Mouse (Mus musculus): ENCODE results near the gene Galp.
"Not testable (repeated sequence)": the region's sequence is repeated elsewhere in the genome, so short reads cannot be mapped to it uniquely, and the experiment has no call there.

Galp gene

GRCm38 (mm10) chr7:6174365-6174987 lies 22.4 kb upstream of the Galp start:
- DNase-seq (ENCODE audit: low spot score in 2 of 2) = not testable (repeated sequence)

- no peak for DNase-seq (ENCODE audit: low spot score in 2 of 2)
Measured at GRCm38 (mm10) chr7:6179013-6179412, 17.9 kb upstream of the Galp start.

- DNase-seq (ENCODE audit: low spot score in 2 of 2) = no peak
Measured at GRCm38 (mm10) chr7:6182882-6183281, 14.0 kb upstream of the Galp start.

- no peak for DNase-seq (ENCODE audit: low spot score in 2 of 2)
Measured at GRCm38 (mm10) chr7:6183802-6184201, 13.1 kb upstream of the Galp start.

- no peak for DNase-seq (ENCODE audit: low spot score in 2 of 2)
Measured at GRCm38 (mm10) chr7:6184521-6184920, 12.4 kb upstream of the Galp start.

- no peak for DNase-seq (ENCODE audit: low spot score in 2 of 2)
Measured at GRCm38 (mm10) chr7:6185391-6185790, 11.5 kb upstream of the Galp start.

- no peak for DNase-seq (ENCODE audit: low spot score in 2 of 2)
Measured at GRCm38 (mm10) chr7:6186176-6186575, 10.7 kb upstream of the Galp start.

GRCm38 (mm10) chr7:6186756-6187155 lies 10.1 kb upstream of the Galp start:
- DNase-seq (ENCODE audit: low spot score in 2 of 2) = no peak

- DNase-seq (ENCODE audit: low spot score in 2 of 2) = no peak
Measured at GRCm38 (mm10) chr7:6189542-6189941, 7.3 kb upstream of the Galp start.

- DNase-seq (ENCODE audit: low spot score in 2 of 2) = peak; percentile 9 to 60
Measured at GRCm38 (mm10) chr7:6191376-6191775, 5.5 kb upstream of the Galp start.

GRCm38 (mm10) chr7:6194129-6194528 lies 2.8 kb upstream of the Galp start:
- DNase-seq (ENCODE audit: low spot score in 2 of 2) = peak in 1 of 2 experiments; percentile 10

GRCm38 (mm10) chr7:6195777-6196176 lies 1.1 kb upstream of the Galp start:
- DNase-seq (ENCODE audit: low spot score in 2 of 2) = no peak

GRCm38 (mm10) chr7:6204200-6204599 lies 7.3 kb downstream of the Galp start:
- DNase-seq (ENCODE audit: low spot score in 2 of 2) = no peak

GRCm38 (mm10) chr7:6213144-6213543 lies 16.3 kb downstream of the Galp start:
- DNase-seq (ENCODE audit: low spot score in 2 of 2) = no peak

- not testable (repeated sequence) for DNase-seq (ENCODE audit: low spot score in 2 of 2)
Measured at GRCm38 (mm10) chr7:6214691-6215090, 17.8 kb downstream of the Galp start.

- no peak for DNase-seq (ENCODE audit: low spot score in 2 of 2)
Measured at GRCm38 (mm10) chr7:6220147-6220546, 23.3 kb downstream of the Galp start.

- no peak for DNase-seq (ENCODE audit: low spot score in 2 of 2)
Measured at GRCm38 (mm10) chr7:6221978-6222377, 25.1 kb downstream of the Galp start, which contains the start of gene Zscan5b. TSS of gene Zscan5b (plus strand) at chr7:6222278.

- DNase-seq (ENCODE audit: low spot score in 2 of 2) = not testable (repeated sequence)
Measured at GRCm38 (mm10) chr7:6228491-6228890, 31.6 kb downstream of the Galp start.

GRCm38 (mm10) chr7:6239787-6240186 lies 42.9 kb downstream of the Galp start:
- DNase-seq (ENCODE audit: low spot score in 2 of 2) = no peak

- DNase-seq (ENCODE audit: low spot score in 2 of 2) = not testable (repeated sequence)
Measured at GRCm38 (mm10) chr7:6240841-6241425, 44.0 kb downstream of the Galp start.

GRCm38 (mm10) chr7:6244361-6245292 lies 47.7 kb downstream of the Galp start:
- DNase-seq (ENCODE audit: low spot score in 2 of 2) = no peak

GRCm38 (mm10) chr7:6252410-6252809 lies 55.5 kb downstream of the Galp start, which contains the start of gene Epp13:
TSS of gene Epp13 (plus strand) at chr7:6252710.
- DNase-seq (ENCODE audit: low spot score in 2 of 2) = no peak

All from heart, adult 9 months (tissue).